Comparison of ENCODE assay signal across 12 mouse cellular contexts in the genomic region with DNA sequence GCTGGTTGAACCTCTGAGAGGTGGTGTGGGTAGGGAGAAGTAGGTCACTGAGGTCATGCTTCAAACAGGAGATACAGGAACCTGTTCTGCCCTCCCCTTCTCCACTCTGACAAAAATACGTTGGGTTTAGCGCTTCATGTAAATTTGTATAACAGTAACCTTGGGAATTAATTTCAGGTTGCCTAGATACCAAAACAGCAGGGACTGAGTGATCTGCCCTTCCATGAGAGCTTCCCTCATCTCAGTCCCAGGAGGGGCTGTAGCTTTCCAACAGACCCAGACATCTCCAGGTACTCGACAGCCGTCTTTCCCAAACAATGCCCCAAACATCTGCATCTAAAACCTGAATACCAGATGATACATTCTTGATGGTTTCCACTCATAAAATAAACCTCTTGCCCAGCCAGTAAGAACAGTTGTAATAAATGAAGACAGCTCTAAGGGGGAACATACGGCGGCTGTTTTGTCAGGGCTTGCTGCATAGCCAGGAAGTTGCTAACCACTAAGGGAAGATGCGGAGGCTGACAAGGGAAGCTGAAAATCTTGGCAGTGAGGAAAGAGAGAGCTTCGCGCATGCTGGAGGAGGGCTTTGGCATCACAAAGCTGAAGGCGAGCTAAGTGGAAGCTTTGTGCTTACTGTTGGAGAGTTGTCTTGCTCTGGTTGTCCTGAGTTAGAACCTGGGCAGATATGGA.
DNase-seq lines count a peak whose midpoint lies in the region.
"Had no signal": no experiment of that assay in that cellular context is flagged by ENCODE, and none has a peak within 500 bp of the region (broad histone marks: within the 10 kb centered on the region; RNA-seq: fewer than 3 reads in every experiment).

No protein-coding gene starts in this region.

- H3K27me3 ChIP-seq in heart, embryonic 10.5 days (ENCODE audit: insufficient read depth, poor library complexity, severe bottlenecking), result no peaks in the 10 kb centered on the region
- H3K27me3 ChIP-seq: embryonic facial prominence, embryonic 12.5 days; hindbrain, embryonic 15.5 days; liver, embryonic 15.5 days; neural tube, embryonic 12.5 days had no signal

- intact Hi-C loops in heart, postnatal 14 days (cut with DNase I), result no loop called here
- intact Hi-C loops in left cerebral cortex, postnatal 10 days (cut with DNase I), result no loop called here

- no peaks in the 10 kb centered on the region for H3K9me3 ChIP-seq in heart, embryonic 10.5 days
- H3K9me3 ChIP-seq: embryonic facial prominence, embryonic 12.5 days; hindbrain, embryonic 15.5 days; liver, embryonic 15.5 days; neural tube, embryonic 12.5 days had no signal

- no peak overlapping the region for H3K27ac ChIP-seq in heart, embryonic 10.5 days
- H3K27ac ChIP-seq: embryonic facial prominence, embryonic 12.5 days; hindbrain, embryonic 15.5 days; liver, embryonic 15.5 days; neural tube, embryonic 12.5 days had no signal

- no peak overlapping the region for H3K4me3 ChIP-seq in heart, embryonic 10.5 days
- H3K4me3 ChIP-seq: embryonic facial prominence, embryonic 12.5 days; hindbrain, embryonic 15.5 days; liver, embryonic 15.5 days; neural tube, embryonic 12.5 days had no signal

- H3K36me3 ChIP-seq in heart, embryonic 10.5 days, result no peaks in the 10 kb centered on the region
- H3K36me3 ChIP-seq: embryonic facial prominence, embryonic 12.5 days; hindbrain, embryonic 15.5 days; liver, embryonic 15.5 days; neural tube, embryonic 12.5 days had no signal

- 80% methylated on average over 10 of the region's 10 CpGs for WGBS in heart, embryonic 10.5 days

- peak; percentile 7 to 18 for DNase-seq in heart, postnatal 14 days
- no peak for DNase-seq in heart, embryonic 10.5 days (ENCODE audit: low spot score)
- peak; percentile 89 for DNase-seq in brain, adult 2 months (ENCODE audit: low read depth, low spot score)
- peak; percentile 48 to 59 for DNase-seq in frontal cortex, postnatal 10 days (ENCODE audit: low spot score in 2 of 2)
- DNase-seq in left cerebral cortex, postnatal 10 days (ENCODE audit: extremely low spot score in 1 of 2, low spot score in 2 of 2), result peak; percentile 36 to 57
- no peak for DNase-seq in adrenal gland, adult 18-20 months (ENCODE audit: low spot score in 2 of 2)
- DNase-seq in Muller cell, postnatal 12 days (ENCODE audit: inconsistent ontology term), result no peak
- no peak for DNase-seq in cerebellum, postnatal 36 days

- H3K4me1 ChIP-seq in heart, embryonic 10.5 days, result no peaks in the 10 kb centered on the region
- H3K4me1 ChIP-seq: embryonic facial prominence, embryonic 12.5 days; liver, embryonic 15.5 days; neural tube, embryonic 12.5 days had no signal

Comparison
In these comparisons a context has a peak if more than half of its experiments do, and no peak if none do; other contexts are left out.
1. DNase-seq: peak in heart, postnatal 14 days (2 of 2), brain, adult 2 months (single experiment), frontal cortex, postnatal 10 days (2 of 2) and left cerebral cortex, postnatal 10 days (2 of 2); none in heart, embryonic 10.5 days (single experiment), adrenal gland, adult 18-20 months (0 of 2), Muller cell, postnatal 12 days (single experiment) and cerebellum, postnatal 36 days (0 of 2).